Mouse (Mus musculus) CH12.LX (cell line): ENCODE results near the gene Mlip. TPM values are rescaled to one million over a fixed set of nuclear protein-coding genes. Genes with fewer than 3 reads are reported as not detected.

ENCODE experiments used
- DNase-seq: peaks from one replicate; pipeline ENCODE4 v3.0.0-alpha.2; 2013; ENCODE audit errors: extremely low read depth
- H3K27ac ChIP-seq: 2 replicates; pipeline ENCODE4 v1.5.1; 2012; ENCODE audit warnings: low read depth, mild to moderate bottlenecking, control low read depth, moderate library complexity; ENCODE audit not compliant: insufficient read depth
- H3K27me3 ChIP-seq: replicated peaks from 2 replicates; pipeline ENCODE3; 2012; ENCODE audit warnings: inconsistent platforms
- H3K36me3 ChIP-seq, 2 experiments: replicated peaks in 1 of 2; 2 replicates each; pipeline versions ENCODE3 to v1.6.1; 2012; ENCODE audit warnings: inconsistent platforms in 1 of 2, low read length in 1 of 2, mild to moderate bottlenecking in 1 of 2, mixed read lengths in 1 of 2, moderate library complexity in 1 of 2; ENCODE audit not compliant: control insufficient read depth in 1 of 2, insufficient read depth in 1 of 2
- H3K4me1 ChIP-seq, 2 experiments: 2 replicates each; pipeline ENCODE4 v1.6.1; 2012; ENCODE audit warnings: inconsistent platforms in 1 of 2, moderate library complexity in 1 of 2; ENCODE audit not compliant: insufficient read depth in 2 of 2, control insufficient read depth in 1 of 2
- H3K4me2 ChIP-seq: 2 replicates; pipeline ENCODE4 v1.6.1; 2012; ENCODE audit warnings: low read depth, mild to moderate bottlenecking, control low read depth; ENCODE audit not compliant: poor library complexity, insufficient read depth, severe bottlenecking
- H3K4me3 ChIP-seq, 3 experiments: fragments of 150-350 bp in 1 of 3; sonication (generic) in 1 of 3; replicated peaks in 1 of 3; 2 replicates each; pipeline versions ENCODE3 to v1.5.1; 2011 to 2012; ENCODE audit warnings: low read depth in 2 of 3, low read length in 2 of 3, mild to moderate bottlenecking in 2 of 3, moderate library complexity in 2 of 3, control low read depth in 1 of 3, improper control_type of control experiment in 1 of 3, inconsistent platforms in 1 of 3, mixed read lengths in 1 of 3; ENCODE audit not compliant: poor library complexity in 1 of 3
- H3K79me2 ChIP-seq: replicated peaks from 2 replicates; pipeline ENCODE4 v1.6.1; 2012; ENCODE audit warnings: mild to moderate bottlenecking, moderate library complexity; ENCODE audit not compliant: control insufficient read depth, poor library complexity, insufficient read depth, severe bottlenecking; ENCODE audit errors: extremely low read depth
- H3K9ac ChIP-seq: 2 replicates; pipeline ENCODE4 v1.6.1; 2012; ENCODE audit warnings: low read depth, mild to moderate bottlenecking, control low read depth, moderate library complexity; ENCODE audit not compliant: insufficient read depth
- H3K9me3 ChIP-seq: replicated peaks from 2 replicates; pipeline ENCODE3; 2012; ENCODE audit warnings: low read length, inconsistent platforms, mixed read lengths
- CHD1 ChIP-seq: IDR thresholded peaks from 2 replicates; pipeline ENCODE4 v1.6.1; 2012; ENCODE audit warnings: low read depth, low read length, improper control_type of control experiment, inconsistent platforms
- ELF1 ChIP-seq: IDR thresholded peaks from 2 replicates; pipeline ENCODE4 v1.6.1; 2014; ENCODE audit warnings: low read depth, mild to moderate bottlenecking, inconsistent platforms, low read length, improper control_type of control experiment
- GABPA ChIP-seq: IDR thresholded peaks from 2 replicates; pipeline ENCODE4 v1.6.1; 2012; ENCODE audit warnings: low read depth, low read length, improper control_type of control experiment, inconsistent platforms; ENCODE audit not compliant: insufficient replicate concordance
- IRF4 ChIP-seq: IDR thresholded peaks from 2 replicates; pipeline ENCODE4 v1.6.1; 2014; ENCODE audit warnings: low read depth, mild to moderate bottlenecking, inconsistent platforms, low read length, improper control_type of control experiment
- JUN ChIP-seq: IDR thresholded peaks from 2 replicates; pipeline ENCODE4 v1.6.1; 2011; ENCODE audit warnings: low read depth, mild to moderate bottlenecking, low read length, improper control_type of control experiment, moderate library complexity; ENCODE audit not compliant: insufficient read depth
- JUND ChIP-seq: conservative IDR thresholded peaks from 2 replicates; pipeline ENCODE4 v1.6.1; 2011; ENCODE audit warnings: low read depth, low read length, improper control_type of control experiment
- KAT2A ChIP-seq: IDR thresholded peaks from 2 replicates; pipeline ENCODE4 v1.6.1; 2012; ENCODE audit warnings: low read length, improper control_type of control experiment, inconsistent platforms; ENCODE audit not compliant: insufficient replicate concordance
- MAFK ChIP-seq: IDR thresholded peaks from 2 replicates; pipeline ENCODE4 v1.6.1; 2011; ENCODE audit warnings: low read length, improper control_type of control experiment; ENCODE audit not compliant: insufficient replicate concordance
- MAX ChIP-seq: IDR thresholded peaks from 2 replicates; pipeline ENCODE4 v1.6.1; 2011; ENCODE audit warnings: low read length, improper control_type of control experiment
- MAZ ChIP-seq: IDR thresholded peaks from 2 replicates; pipeline ENCODE4 v1.6.1; 2012; ENCODE audit warnings: low read depth, mild to moderate bottlenecking, inconsistent platforms, low read length, improper control_type of control experiment, moderate library complexity
- MEF2A ChIP-seq: IDR thresholded peaks from 2 replicates; pipeline ENCODE4 v1.6.1; 2014; ENCODE audit warnings: low read depth, mild to moderate bottlenecking, inconsistent platforms, low read length, improper control_type of control experiment, borderline replicate concordance
- MXI1 ChIP-seq: IDR thresholded peaks from 2 replicates; pipeline ENCODE4 v1.6.1; 2011; ENCODE audit warnings: mild to moderate bottlenecking, low read depth, low read length, improper control_type of control experiment
- NELFE ChIP-seq: IDR thresholded peaks from 2 replicates; pipeline ENCODE4 v1.6.1; 2011; ENCODE audit warnings: low read depth, low read length, improper control_type of control experiment
- NRF1 ChIP-seq: IDR thresholded peaks from 2 replicates; pipeline ENCODE4 v1.6.1; 2014; ENCODE audit warnings: low read depth, mild to moderate bottlenecking, inconsistent platforms, low read length, improper control_type of control experiment, moderate library complexity
- POLR2A ChIP-seq: IDR thresholded peaks from 2 replicates; pipeline ENCODE4 v1.6.1; 2011; ENCODE audit warnings: low read depth, mild to moderate bottlenecking, improper control_type of control experiment, low read length
- RCOR1 ChIP-seq: conservative IDR thresholded peaks from 2 replicates; pipeline ENCODE4 v1.6.1; 2012; ENCODE audit warnings: low read depth, mild to moderate bottlenecking, inconsistent platforms, low read length, improper control_type of control experiment
- SIN3A ChIP-seq: IDR thresholded peaks from 2 replicates; pipeline ENCODE4 v1.6.1; 2012; ENCODE audit warnings: low read length, improper control_type of control experiment, inconsistent platforms
- SMC3 ChIP-seq: IDR thresholded peaks from 2 replicates; pipeline ENCODE4 v1.6.1; 2011; ENCODE audit warnings: low read depth, low read length, improper control_type of control experiment
- TBP ChIP-seq: conservative IDR thresholded peaks from 2 replicates; pipeline ENCODE4 v1.6.1; 2011; ENCODE audit warnings: low read depth, low read length, improper control_type of control experiment
- TCF12 ChIP-seq: IDR thresholded peaks from 2 replicates; pipeline ENCODE4 v1.6.1; 2014; ENCODE audit warnings: low read depth, mild to moderate bottlenecking, inconsistent platforms, low read length, improper control_type of control experiment
- UBTF ChIP-seq: IDR thresholded peaks from 2 replicates; pipeline ENCODE4 v1.6.1; 2012; ENCODE audit warnings: low read depth, mild to moderate bottlenecking, inconsistent platforms, low read length, improper control_type of control experiment, moderate library complexity
- USF1 ChIP-seq: IDR thresholded peaks from 2 replicates; pipeline ENCODE4 v1.6.1; 2014; ENCODE audit warnings: low read depth, mild to moderate bottlenecking, inconsistent platforms, low read length, improper control_type of control experiment
- ZKSCAN1 ChIP-seq: IDR thresholded peaks from 2 replicates; pipeline ENCODE4 v1.6.1; 2012; ENCODE audit warnings: low read depth, inconsistent platforms, low read length, improper control_type of control experiment, borderline replicate concordance
- ZMIZ1 ChIP-seq: IDR thresholded peaks from 2 replicates; pipeline ENCODE4 v1.6.1; 2012; ENCODE audit warnings: low read depth, mild to moderate bottlenecking, inconsistent platforms, low read length, improper control_type of control experiment
- dilution Hi-C: fragments of 300-500 bp; cut with MboI; formaldehyde crosslinking; loops from 2 replicates; pipeline ENCODE4 v1.14.3; 2020; ENCODE audit warnings: low sequenced_read_pairs; ENCODE audit not compliant: extremely low pct_unique_long_range_greater_than_20kb, extremely low pct_ligation_motif_present
- in situ Hi-C: fragments of 300-500 bp; cut with MboI; formaldehyde crosslinking; loops from 3 replicates; pipeline ENCODE4 v1.14.3; 2019; ENCODE audit warnings: low sequenced_read_pairs, low pct_ligation_motif_present, low pct_unique_long_range_greater_than_20kb, mixed read lengths
- polyA plus RNA-seq: library from polyadenylated mRNA; unstranded; fragments of >175 nt; gene quantifications from 2 replicates; pipeline ENCODE4 v1.2.1, GENCODE M21; 2012; ENCODE audit warnings: low read depth; ENCODE audit not compliant: insufficient read length
- total RNA-seq, 2 experiments: library from RNA; depleted of rRNA; stranded (reverse); fragments of 300-350 nt in 1 of 2; fragments of >200 nt in 1 of 2; gene quantifications; 2 replicates each; pipeline ENCODE4 v1.2.3; 2012 to 2014

Gene Mlip
- total and polyA plus RNA-seq, 3 experiments = not detected

DNA sequence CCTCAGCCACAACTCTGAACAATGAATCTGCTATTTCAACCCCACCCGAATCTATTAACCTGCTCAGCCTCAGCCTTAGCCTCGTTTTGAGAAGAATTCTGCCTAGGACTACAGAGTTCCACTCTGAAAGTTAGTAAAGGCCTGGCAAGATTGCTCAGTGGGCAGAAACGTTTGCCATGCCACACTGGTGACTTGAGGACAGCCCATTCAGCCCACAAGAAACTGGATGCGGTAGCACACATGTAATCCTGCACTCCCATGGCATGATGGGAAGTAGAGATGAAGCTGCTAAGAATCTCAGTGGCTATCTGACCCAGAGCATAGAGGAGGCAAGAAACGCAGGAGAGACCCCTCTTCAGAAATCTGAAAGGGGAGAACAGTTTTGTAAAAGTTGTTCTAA lies 73.4 kb downstream of the Mlip start:
- H3K79me2 ChIP-seq = no peaks in the 10 kb centered on the region
- H3K9ac ChIP-seq = no peak overlapping the region
- TF ChIP-seq GABPA (no peak), NELFE (no peak), TBP (no peak), TCF12 (no peak), KAT2A (no peak), ZMIZ1 (no peak), IRF4 (no peak), ELF1 (no peak), RCOR1 (no peak), SIN3A (no peak), USF1 (no peak), MAFK (no peak), ZKSCAN1 (no peak), MAZ (no peak), JUN (no peak), POLR2A (no peak)
- H3K36me3 ChIP-seq = no peaks in the 10 kb centered on the region
- H3K4me1 ChIP-seq = no peaks in the 10 kb centered on the region
- H3K9me3 ChIP-seq = no peaks in the 10 kb centered on the region
- H3K4me2 ChIP-seq = no peak overlapping the region
- dilution Hi-C loops (no loop called here), in situ Hi-C loops (no loop called here)
- H3K27ac ChIP-seq = no peak overlapping the region
- no peaks in the 10 kb centered on the region for H3K27me3 ChIP-seq
- H3K4me3 ChIP-seq = no peak overlapping the region
- no peak for DNase-seq

DNA sequence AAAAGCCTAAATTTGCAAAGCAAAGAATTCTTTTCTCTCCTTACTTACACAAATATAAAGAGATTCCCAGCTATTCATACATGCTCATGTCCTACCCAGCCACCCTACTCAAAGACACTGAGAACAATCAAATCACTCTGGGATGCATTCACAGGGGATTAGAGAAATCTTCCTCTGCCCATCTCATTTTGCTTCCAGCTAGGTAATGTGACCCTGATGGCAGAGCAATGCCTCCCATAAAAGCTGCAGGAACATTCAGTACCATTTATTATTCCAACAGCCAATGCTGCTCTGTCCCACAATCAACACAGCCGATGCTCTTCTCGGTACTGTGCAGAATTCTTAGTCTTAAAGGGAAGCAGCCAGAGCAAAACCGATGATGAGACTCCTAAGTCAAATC lies 74.7 kb downstream of the Mlip start:
- Histone ChIP-seq H3K36me3 (no peaks in the 10 kb centered on the region), H3K27ac (no peak overlapping the region), H3K79me2 (no peaks in the 10 kb centered on the region), H3K4me1 (no peaks in the 10 kb centered on the region), H3K4me3 (no peak overlapping the region), H3K9ac (no peak overlapping the region), H3K27me3 (no peaks in the 10 kb centered on the region), H3K9me3 (no peaks in the 10 kb centered on the region), H3K4me2 (no peak overlapping the region)
- dilution Hi-C loops = no loop called here
- TF ChIP-seq NRF1 (no peak), ZMIZ1 (no peak), MEF2A (no peak), MAX (no peak), CHD1 (no peak), MXI1 (no peak), SMC3 (no peak), KAT2A (no peak), UBTF (no peak), JUND (no peak)
- no peak for DNase-seq
- in situ Hi-C loops = no loop called here
